Mouse (Mus musculus) small intestine, adult 2 months (tissue): Measurements from ENCODE around the gene Pramel1. TPM values are rescaled to one million over a fixed set of nuclear protein-coding genes. Genes with fewer than 3 reads are reported as not detected.
A peak's percentile ranks its signal among the peaks of the same experiment; 100 is the strongest.
"Not testable (repeated sequence)": the region's sequence is repeated elsewhere in the genome, so short reads cannot be mapped to it uniquely, and the experiment has no call there.

Experiments
- H3K27ac ChIP-seq: fragments of 200-500 bp; 2 replicates; pipeline ENCODE4 v1.5.1; 2012; ENCODE audit warnings: low read depth, low read length, control low read depth, inconsistent platforms; ENCODE audit not compliant: insufficient read depth
- H3K27me3 ChIP-seq: fragments of 200-500 bp; 2 replicates; pipeline ENCODE4 v1.6.1; 2012; ENCODE audit warnings: mild to moderate bottlenecking, moderate library complexity, low read length, inconsistent platforms; ENCODE audit not compliant: control insufficient read depth, insufficient read depth
- H3K36me3 ChIP-seq: fragments of 200-500 bp; 2 replicates; pipeline ENCODE4 v1.6.1; 2012; ENCODE audit warnings: mild to moderate bottlenecking, low read length, control low read depth, inconsistent platforms; ENCODE audit not compliant: control insufficient read depth, insufficient read depth
- H3K4me1 ChIP-seq: fragments of 200-500 bp; 2 replicates; pipeline ENCODE4 v1.6.1; 2012; ENCODE audit warnings: low read length, inconsistent platforms, mixed read lengths; ENCODE audit not compliant: control insufficient read depth, insufficient read depth, insufficient read length
- H3K4me3 ChIP-seq: fragments of 200-500 bp; 2 replicates; pipeline ENCODE4 v1.5.1; 2012; ENCODE audit warnings: low read depth, mild to moderate bottlenecking, control low read depth, inconsistent platforms, low read length, moderate library complexity
- CTCF ChIP-seq: fragments of 200-500 bp; IDR thresholded peaks from 2 replicates; pipeline ENCODE4 v1.5.1; 2012; ENCODE audit warnings: low read depth, mild to moderate bottlenecking, control low read depth, inconsistent platforms, low read length, moderate library complexity, mixed read lengths; ENCODE audit not compliant: insufficient replicate concordance, insufficient read length; ENCODE audit errors: extremely low read depth
- POLR2A ChIP-seq: fragments of 200-500 bp; IDR thresholded peaks from 2 replicates; pipeline ENCODE4 v1.6.1; 2012; ENCODE audit warnings: low read depth, mild to moderate bottlenecking, control low read depth, inconsistent platforms, low read length, moderate library complexity
- WGBS: fragments of 180-500 bp; shearing (Covaris S2); methylation state at CpG from one replicate; pipeline ENCODE4 v1.1.7; 2018; 5-methylcytosine and 5-hydroxymethylcytosine counted together
- polyA plus RNA-seq: library from polyadenylated mRNA; depleted of rRNA; stranded (reverse); fragments of >200 nt; gene quantifications from 2 replicates; pipeline ENCODE4 v1.2.3, GENCODE M21; 2012; rRNA removed

The Pramel1 gene
- polyA plus RNA-seq, 1 experiment, result not detected

- Histone ChIP-seq H3K27me3 (no peaks in the 10 kb centered on the region), H3K36me3 (peaks cover 8% of the 10 kb centered on the region), H3K4me3 (peak overlapping the region; percentile 20; the same call in 1 of the 2 replicates), H3K27ac (no peak overlapping the region; the same call in 1 of the 2 replicates), H3K4me1 (no peaks in the 10 kb centered on the region)
- 46% methylated on average over 5 of the region's 5 CpGs for WGBS
- TF ChIP-seq CTCF (no peak), POLR2A (no peak)
Observed at GRCm38 (mm10) chr4:143411566-143412218, 17.5 kb downstream of the Pramel1 start.

GRCm38 (mm10) chr4:143412219-143413092 lies 18.2 kb downstream of the Pramel1 start, which contains the start of gene Pramef8:
Gene Pramef8, plus strand, starts transcription at chr4:143412426.
- Histone ChIP-seq H3K4me1 (no peaks in the 10 kb centered on the region), H3K27ac (peak within 1 kb of the TSS; percentile 81), H3K4me3 (peak within 1 kb of the TSS; percentile 93), H3K36me3 (peaks cover 16% of the 10 kb centered on the region), H3K27me3 (no peaks in the 10 kb centered on the region)
- 0 out of 2 replicates have a peak, but pooled peaks have one; percentile 4 for TF ChIP-seq CTCF
- no peak; the same call in 1 of the 2 replicates for TF ChIP-seq POLR2A
- under 1% methylated on average over 50 of the region's 50 CpGs for WGBS

- WGBS, result 93% methylated on average over 1 of the region's 1 CpGs
- peaks cover 27% of the 10 kb centered on the region for H3K36me3 ChIP-seq
- TF ChIP-seq CTCF (no peak), POLR2A (no peak)
Observed at GRCm38 (mm10) chr4:143413621-143414020, 19.4 kb downstream of the Pramel1 start.

DNA sequence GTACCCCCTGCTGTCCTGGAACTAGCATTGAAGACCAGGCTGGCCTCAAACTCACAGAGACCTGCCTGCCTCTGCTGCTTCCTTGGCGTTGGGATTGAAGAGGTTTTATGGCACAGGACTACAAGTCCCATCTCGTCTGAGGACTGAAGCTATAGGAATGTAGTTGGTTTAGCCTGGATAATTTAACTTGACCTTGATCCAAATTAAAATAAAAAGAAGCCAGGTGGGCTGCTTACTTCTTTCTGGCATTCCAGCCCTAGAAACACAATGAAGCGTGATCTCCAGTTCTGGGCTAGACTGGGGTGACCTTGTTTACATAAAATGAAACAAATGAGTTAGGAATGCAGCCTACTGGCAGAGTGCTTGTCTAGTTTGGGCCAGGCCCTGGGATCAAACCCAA lies 19.9 kb downstream of the Pramel1 start:
- Histone ChIP-seq H3K4me1 (no peaks in the 10 kb centered on the region), H3K4me3 (no peak overlapping the region), H3K27ac (no peak overlapping the region), H3K36me3 (peaks cover 31% of the 10 kb centered on the region), H3K27me3 (no peaks in the 10 kb centered on the region)
- 94% methylated on average over 3 of the region's 3 CpGs for WGBS
- TF ChIP-seq POLR2A (no peak), CTCF (no peak)

More at GRCm38 (mm10) chr4:143413621-143414020, 19.4 kb downstream of the Pramel1 start:
- Histone ChIP-seq H3K4me3 (no peak overlapping the region), H3K4me1 (no peaks in the 10 kb centered on the region), H3K27ac (no peak overlapping the region), H3K27me3 (no peaks in the 10 kb centered on the region)

DNA sequence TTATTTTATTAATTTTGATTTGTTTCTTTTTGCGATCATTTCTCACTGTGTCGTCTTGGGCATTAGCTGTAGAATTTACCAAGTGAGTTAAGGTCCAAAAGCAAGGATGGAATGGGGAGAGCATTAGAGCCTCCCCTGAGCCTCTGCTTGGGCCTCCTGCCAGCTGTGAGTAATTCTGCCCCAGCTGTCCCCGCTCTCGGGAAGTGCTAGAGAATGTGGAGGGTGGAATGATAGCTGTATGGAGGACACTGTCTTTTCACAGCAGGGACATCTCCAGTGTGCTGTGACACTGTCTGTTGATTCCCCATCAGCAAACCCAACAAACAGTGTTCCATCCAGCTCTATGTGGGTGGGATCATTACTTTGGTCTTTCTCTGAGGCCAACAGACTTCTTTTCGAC lies 32.5 kb downstream of the Pramel1 start:
- H3K27ac ChIP-seq, H3K36me3 ChIP-seq, H3K4me3 ChIP-seq, H3K4me1 ChIP-seq, H3K27me3 ChIP-seq: not testable (repeated sequence)
- 73% methylated on average over 5 of the region's 5 CpGs for WGBS

Other genes with a start within 250 kb of the Pramel1 start
- gene Prdm2, start 181.4 kb upstream of the Pramel1 start, polyA plus RNA-seq, result 5.3 and 12.3 TPM in 2 replicates
- 0.80 and 1.2 TPM in 2 replicates for gene Pdpn, start 94.9 kb upstream of the Pramel1 start, polyA plus RNA-seq
- gene Lrrc38, start 44.7 kb upstream of the Pramel1 start, polyA plus RNA-seq, result not detected in 2 replicates
- gene Pramef8, start 18.0 kb downstream of the Pramel1 start, polyA plus RNA-seq, result 1.4 and 3.5 TPM in 2 replicates
- not detected in 2 replicates for gene Oog4, start 55.9 kb downstream of the Pramel1 start, polyA plus RNA-seq
- not detected in 2 replicates for gene Gm13043, start 116.9 kb downstream of the Pramel1 start, polyA plus RNA-seq
- gene Gm13040, start 141.5 kb downstream of the Pramel1 start, polyA plus RNA-seq, result not detected in 2 replicates
- not detected in 2 replicates for gene BC080695, start 157.3 kb downstream of the Pramel1 start, polyA plus RNA-seq
- not detected in 2 replicates for gene Gm13057, start 157.3 kb downstream of the Pramel1 start, polyA plus RNA-seq
- not detected in 2 replicates for gene Gm13083, start 220.6 kb downstream of the Pramel1 start, polyA plus RNA-seq